Mouse (Mus musculus) liver, adult (tissue): Measurements from ENCODE around the gene Vpreb2.

Source experiments
- GATA4 ChIP-seq: IDR thresholded peaks from 2 replicates; pipeline ENCODE4 v1.6.1; 2014; ENCODE audit warnings: mild to moderate bottlenecking, low read length; ENCODE audit not compliant: insufficient replicate concordance

Vpreb2 gene

DNA sequence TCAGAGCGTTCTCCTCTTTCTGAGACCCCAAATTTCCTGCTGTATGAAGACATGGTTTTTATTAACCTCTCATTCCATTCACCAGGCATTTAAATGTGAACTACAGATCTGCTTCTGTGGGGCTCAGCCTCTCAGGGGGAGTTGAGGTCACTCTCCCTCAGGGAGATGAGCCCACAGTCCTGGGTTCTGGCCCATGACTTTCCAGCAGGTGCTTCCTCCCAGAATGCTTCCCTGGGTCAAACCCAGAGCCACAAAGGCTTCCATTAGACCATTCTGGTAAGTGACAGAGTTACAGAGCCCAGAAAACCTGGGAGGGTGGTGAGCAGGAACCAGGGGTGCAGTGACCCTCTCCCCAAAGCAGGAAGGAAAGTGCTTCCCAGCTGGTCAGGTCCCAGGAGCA, at the start of gene Vpreb2:
Gene Vpreb2, plus strand, starts transcription at position 301 of the 400 bp plus-strand sequence.
- TF ChIP-seq GATA4, result no peak

DNA sequence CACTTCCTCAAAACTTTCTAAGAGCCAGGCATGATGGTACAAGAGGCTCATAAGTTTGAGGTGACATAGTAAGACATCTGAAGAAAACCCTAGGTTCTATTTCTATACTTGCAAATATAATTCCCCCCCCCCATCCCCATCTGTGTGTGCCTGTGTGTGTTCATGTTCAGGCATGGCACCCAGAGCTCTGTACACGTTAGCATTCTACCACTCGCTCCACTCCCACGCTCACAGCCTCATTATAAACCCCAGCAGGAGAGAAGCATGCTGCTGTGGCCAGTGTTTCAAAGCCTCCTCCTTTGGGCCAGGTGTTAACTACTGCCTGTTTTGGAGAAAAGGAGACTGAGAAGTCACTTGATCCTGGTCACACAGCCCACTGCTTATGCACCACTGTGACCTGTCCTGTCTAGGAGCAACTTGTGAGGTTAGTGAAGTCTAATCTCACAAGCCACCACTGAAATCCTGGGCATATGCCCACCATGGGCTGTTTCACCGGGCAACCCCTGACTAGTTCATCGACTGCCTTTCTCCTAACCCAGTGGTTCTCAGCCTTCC, 48.2 kb upstream of the Vpreb2 start:
- TF ChIP-seq GATA4, result no peak

DNA sequence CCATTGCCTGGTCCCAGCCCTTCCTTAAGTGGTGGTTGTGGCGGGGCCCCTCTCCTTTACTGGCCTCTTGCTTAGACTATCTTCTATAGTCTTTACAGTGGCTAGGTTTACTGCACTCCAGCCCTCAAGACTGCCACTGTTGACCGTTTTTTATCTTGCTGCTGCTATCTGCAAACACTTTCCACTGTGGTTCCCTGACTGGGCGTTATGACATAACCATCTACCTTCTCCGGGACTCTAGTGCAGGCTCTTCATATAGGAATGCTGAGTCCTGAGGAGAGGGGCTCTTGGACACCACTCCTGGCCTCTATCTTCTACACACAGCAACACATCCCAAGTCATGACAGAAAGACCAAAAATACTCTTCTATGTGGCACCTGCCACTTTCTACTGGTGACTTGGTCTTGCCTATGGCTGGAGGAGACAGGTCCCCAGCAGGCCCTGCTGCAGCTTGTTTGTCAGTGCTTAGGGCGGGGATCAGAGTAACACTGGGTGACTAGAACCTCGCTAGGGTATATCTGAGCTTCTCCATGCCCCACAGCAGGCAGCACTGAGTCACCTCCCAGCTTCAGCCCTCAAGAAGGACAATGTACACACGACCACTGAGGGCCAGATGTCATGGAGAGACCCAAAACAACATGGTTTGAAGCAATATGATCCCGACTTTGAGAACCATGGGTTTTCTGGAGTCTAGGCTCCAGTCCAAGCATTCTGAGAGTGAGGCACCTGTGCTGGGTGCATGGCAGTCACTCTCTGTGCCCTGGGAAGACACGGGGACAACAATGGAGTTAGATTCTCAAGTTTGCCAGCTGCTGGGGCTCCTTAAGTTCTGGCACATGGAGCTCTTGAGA, 46.4 kb upstream of the Vpreb2 start:
- TF ChIP-seq GATA4, result no peak

DNA sequence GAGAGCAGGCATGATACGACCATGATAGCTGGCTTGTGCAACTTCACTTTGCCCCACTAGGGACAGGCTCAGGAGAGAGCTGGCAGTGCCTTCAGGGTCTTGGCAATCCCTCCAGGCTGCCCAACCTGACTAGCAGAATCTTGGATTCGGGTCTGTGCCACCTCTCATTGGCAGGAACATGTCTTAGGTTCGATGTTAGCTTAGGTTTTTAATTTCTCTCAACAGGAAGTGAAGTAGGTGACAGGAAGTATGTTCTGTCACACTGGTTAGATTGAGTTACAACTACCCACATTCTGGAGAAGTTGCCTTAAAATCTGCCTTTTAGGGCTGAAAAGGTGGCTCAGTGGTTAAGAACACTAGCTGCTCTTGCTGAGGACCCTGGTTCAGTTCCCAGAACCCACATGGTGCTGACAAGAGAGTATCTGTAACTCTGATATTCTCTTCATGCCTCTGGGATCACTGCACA, 45.8 kb upstream of the Vpreb2 start:
- no peak for TF ChIP-seq GATA4

DNA sequence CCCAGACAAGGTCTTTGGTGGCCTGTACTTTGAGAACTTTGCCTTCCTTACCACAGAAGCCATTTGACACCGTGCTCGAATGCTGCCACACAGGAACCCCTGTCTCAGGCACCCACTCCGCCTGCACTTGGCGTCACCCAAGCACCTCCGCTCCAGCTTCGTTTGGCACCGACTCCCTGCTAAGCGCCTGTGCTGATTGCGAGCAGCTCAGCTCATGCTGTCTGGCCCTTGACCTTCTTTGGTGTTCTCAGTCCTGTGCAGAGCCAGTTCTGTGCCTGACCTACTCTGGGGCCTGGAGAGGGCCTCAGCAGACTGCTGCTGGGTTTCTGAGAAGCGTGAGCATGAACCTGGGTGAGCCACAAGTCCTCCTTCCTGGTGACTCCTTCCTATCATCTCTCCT, 43.5 kb upstream of the Vpreb2 start:
- TF ChIP-seq GATA4, result no peak

DNA sequence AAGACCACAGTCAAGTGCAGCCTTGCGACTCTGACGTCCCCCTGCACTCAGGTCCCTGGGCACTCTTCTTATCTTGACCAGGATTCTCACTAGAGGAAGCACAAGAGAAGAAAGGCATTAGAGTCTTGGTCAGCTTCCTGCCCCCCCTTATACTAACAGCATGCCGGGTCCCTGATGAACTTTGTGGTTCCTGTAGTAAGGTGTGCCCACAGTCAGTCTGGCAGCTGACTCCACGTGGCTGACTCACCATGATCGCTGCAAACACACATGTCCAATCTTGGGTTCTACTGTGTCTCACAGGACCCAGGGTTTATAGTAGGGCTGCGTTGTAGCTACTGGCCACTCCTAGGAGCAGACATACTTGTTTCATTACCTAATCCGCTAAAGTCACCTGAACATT, 42.0 kb upstream of the Vpreb2 start:
- TF ChIP-seq GATA4, result no peak

DNA sequence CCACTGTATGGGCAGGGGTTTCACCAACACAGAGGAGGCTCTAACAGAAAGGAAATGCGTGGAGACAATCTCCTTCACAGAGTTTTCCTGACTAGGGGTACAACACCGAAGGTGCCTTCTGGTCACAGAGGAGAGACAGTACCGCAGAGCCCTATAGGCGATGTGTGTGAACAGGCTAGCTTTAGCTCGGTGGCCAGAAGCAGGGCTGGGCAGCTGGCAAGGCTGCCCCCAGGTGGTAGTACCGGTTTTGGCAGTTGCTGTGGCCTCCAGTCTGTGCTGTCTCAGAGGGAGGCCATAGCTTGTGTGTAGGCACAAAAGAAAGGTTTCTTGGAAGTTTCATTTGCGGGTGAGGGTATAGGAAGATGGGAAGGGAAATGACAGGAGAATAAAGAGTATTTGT, 41.4 kb upstream of the Vpreb2 start:
- TF ChIP-seq GATA4, result no peak

DNA sequence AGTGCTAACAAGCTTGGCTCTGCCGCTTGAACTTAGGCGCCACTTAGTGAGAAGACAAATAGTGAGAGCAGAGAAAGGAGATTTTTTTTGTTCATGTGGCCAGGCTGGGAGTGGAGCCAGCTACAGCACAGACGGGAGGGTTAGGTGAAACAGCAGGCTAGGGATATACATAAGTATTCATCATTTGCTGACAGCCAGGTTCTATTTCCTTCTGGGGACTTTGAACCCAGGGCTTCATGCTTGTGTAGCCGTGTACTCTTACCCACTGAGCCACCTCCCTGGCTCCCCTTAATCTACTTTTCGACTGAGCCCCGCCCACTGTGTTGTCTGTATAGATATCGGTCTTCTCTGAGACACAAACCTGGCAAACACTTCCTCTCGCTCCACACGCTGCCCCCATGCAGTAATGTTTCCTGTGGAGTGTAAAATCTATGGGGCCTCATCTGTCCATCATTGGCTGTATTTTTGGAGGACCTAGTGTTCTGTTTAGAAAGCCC, 40.9 kb upstream of the Vpreb2 start:
- no peak for TF ChIP-seq GATA4

DNA sequence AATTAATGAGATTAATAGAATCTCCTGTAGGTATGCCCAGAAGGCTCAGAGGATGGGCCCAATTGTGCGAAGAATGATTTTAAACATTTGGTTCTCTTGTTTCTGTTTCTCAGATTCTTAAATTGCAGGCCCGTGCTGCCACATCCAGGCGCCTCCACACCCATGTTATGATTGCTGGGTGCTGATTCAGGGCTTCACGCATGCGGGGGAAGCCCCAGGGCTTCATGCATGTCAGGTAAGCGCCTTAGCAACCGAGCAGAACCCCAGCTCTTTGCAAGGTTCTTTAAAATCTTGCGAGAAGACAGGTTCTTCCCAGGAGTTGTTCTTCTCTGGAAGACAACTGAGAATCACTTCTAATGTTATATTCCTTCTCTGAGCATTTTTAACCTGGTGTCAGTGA, 36.8 kb upstream of the Vpreb2 start:
- TF ChIP-seq GATA4, result no peak

DNA sequence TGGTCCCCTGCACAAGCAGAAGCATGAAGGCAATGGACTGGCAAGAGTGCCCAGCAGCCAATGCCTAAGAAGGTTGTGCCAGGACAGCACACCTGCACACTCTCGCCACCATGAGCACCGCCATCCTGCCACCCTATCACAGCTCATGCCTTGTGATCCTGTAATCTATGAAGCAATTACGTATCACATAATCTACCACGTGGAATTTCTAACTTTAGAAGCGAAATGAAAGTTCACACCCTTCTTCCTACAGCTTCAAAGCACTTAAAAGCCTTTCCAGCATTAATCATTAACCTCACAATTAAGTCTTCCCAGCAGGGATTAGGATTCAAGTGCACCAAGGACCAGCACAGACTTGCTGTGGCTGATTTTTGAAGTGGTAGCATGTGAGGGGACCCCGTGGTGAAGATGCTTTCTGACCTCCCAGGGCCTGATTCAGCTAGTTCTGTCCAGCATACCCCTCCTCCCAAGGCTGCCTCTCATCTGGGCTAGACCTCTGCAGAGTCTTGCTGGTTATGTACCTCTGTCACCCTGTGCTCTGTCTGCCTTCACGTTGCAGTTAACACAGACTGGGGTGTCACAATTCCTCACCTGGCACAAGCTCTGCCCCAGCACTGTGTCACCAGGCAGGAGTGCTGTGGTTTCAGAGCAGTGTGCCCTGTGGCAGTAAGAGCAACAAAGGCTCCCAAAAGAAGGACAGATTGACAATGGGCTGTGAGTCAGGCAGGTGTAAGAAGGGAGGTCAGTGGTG, 35.0 kb upstream of the Vpreb2 start:
- no peak for TF ChIP-seq GATA4

DNA sequence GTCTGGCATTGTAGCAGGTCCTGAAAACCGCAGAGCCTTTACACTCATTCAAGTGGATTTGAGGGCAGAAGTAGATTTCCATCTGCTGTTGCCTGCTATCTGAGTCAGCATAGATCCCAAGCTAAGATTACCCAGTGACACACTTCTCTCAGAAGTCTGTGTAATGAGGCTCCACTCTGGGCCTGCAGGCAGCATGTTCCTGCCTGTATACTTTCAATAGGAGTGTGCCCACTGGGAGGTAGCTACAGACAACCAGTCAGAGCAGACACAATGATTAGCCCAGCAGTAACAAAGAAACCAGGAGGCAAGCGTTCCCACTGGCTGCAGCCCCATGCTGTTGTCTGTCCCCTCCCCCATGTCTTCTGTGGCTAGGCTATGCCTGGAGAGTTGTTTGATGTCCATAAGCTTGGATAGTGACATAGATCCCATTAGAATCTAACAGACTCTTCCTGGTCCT, 30.8 kb upstream of the Vpreb2 start:
- no peak for TF ChIP-seq GATA4

DNA sequence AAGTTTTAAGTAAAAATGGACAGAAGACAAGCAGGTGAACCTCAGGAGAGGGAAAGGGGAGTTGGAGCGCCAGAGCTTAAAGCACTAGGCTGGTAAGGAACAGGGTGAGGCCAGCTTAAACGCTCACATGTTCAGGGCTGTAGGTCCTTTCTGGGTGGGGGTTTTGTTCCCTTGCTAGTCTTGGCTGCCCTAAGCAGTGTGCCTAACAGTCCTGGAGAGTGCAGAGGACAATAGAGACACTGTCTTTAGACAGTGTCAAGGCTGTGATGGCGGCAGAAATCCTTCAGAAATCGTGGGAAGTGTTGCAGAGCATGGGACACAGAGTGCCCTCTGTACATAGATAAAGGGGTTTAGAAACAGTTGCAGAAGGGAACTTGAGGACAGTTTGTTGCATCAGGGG, 30.2 kb upstream of the Vpreb2 start:
- no peak for TF ChIP-seq GATA4

DNA sequence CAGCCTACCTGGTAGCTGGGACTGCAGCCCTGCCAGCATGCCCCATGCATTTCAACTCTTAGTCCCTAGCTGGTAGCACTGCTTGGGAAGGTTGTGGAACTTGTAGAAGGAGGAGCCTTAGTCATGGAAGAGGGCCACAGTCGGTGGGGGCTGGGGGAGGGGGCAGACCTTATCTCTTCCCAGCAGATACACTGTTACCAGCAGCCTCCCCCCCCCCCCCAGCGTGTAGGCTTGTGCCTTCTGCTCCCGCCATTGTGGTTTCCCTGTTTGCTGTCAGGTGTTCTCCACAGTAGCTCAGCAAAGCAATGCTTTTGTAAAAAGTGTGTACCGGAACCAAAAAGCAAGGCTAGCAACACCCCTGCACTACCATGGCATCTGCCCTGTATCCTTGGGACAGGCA, 28.6 kb upstream of the Vpreb2 start:
- no peak for TF ChIP-seq GATA4

DNA sequence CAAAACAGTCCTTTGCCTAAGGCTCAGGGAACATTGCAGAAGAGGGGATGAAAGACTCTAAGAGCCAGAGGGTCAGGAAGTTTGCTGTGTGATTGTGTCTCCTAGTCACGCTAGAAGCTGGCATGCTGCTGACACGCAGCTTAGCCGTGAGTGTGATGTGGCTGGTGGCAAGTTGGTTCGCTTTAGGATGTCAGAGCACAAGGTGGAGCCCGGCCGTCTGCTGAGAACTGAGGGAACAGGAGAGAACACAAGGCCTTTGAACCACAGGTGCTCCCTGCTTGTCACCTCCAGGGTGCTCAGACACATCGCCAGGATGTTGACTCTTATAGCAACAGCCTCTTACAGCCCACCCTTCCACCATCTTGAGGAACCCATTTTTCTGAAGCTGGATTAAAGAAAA, 18.1 kb upstream of the Vpreb2 start:
- no peak for TF ChIP-seq GATA4

DNA sequence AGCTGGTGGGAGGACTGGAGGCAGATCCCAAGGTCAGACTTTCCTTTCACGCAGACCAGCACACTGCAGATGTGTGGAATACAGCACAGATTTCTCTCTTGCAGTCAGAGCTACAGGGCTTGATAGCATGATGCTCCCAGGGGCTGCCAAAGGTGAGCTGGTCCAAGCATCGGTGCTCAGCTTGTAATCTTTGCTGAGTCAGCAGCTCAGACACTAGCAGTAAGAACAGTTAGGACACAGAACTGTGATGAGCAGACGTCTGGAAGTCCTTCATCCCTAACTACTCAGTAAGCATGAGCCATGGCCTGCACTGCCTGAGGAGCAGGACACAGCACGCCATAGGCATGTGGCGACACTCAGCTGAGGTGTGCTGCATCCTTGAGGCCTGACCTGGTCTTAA, 8.4 kb upstream of the Vpreb2 start:
- TF ChIP-seq GATA4, result no peak

DNA sequence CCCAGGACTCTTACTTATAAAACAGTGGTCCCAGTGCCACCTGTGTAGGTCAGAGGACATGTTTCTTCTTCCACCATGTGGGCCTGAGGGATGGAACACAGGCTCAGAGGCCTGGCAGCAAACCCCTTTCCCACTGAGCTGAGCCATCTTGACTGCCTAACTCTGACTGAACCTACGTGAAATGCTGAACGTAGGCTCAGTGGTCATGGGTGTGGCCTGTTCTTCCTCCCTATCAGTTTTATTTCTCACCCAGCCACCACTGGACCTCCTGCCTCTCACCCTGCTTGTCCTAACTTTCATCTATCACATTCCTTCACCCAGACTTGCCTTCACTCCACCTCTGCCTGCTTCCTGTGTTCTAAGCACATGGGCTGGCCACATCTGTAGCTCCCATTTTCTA, 3.0 kb downstream of the Vpreb2 start:
- no peak for TF ChIP-seq GATA4
